9 mouse cellular contexts compared by ENCODE assay signal in genomic region chr2:27983884-27984283, GRCm38 (mm10).
DNase-seq lines count a peak whose midpoint lies in the region; ATAC-seq and TF ChIP-seq lines count a peak whose summit lies in the region.
"Had no signal": no experiment of that assay in that cellular context is flagged by ENCODE, and none has a peak within 500 bp of the region (broad histone marks: within the 10 kb centered on the region; RNA-seq: fewer than 3 reads in every experiment).

No protein-coding gene starts in this region.

- 65% methylated on average over 3 of the region's 3 CpGs for WGBS in lung, adult 2 months
- 56% methylated on average over 3 of the region's 3 CpGs for WGBS in limb, embryonic 10.5 days

- ATAC-seq in cerebellum, adult (ENCODE audit: insufficient number of reproducible peaks, low FRiP score, low TSS enrichment): peak; percentile 79; the same call in 1 of the 2 replicates
- ATAC-seq in activated CD4-positive, CD25-positive, alpha-beta regulatory T cell, adult 4 months: no peak

- no peak for TF ChIP-seq POLR2A in lung, adult 2 months (IDR thresholded peaks at IDR 0.05; ENCODE audit: borderline replicate concordance, extremely low read depth, low read depth, low read length)

- no peaks in the 10 kb centered on the region for H3K9me3 ChIP-seq in limb, embryonic 10.5 days (replicated peaks)

- no peak overlapping the region for H3K4me3 ChIP-seq in lung, adult 2 months (replicated peaks; ENCODE audit: extremely low read depth, low read depth, low read length)
- no peak overlapping the region for H3K4me3 ChIP-seq in limb, embryonic 10.5 days

- TF ChIP-seq CTCF in lung, adult 2 months (IDR thresholded peaks at IDR 0.05; ENCODE audit: insufficient read depth, low read length): peak; percentile 52

- peak; percentile 10 for DNase-seq in lung, adult 2 months
- DNase-seq in lung, adult 18-20 months: no peak
- peak; percentile 45 for DNase-seq in ZHBTc4 (ENCODE audit: low read depth, low spot score)
- DNase-seq in frontal cortex, postnatal 25 days (ENCODE audit: low spot score in 2 of 2): peak; percentile 22 to 26
- DNase-seq in limb, embryonic 10.5 days (ENCODE audit: low spot score): peak; percentile 41
- peak; percentile 33 for DNase-seq in retina, postnatal 7 days (ENCODE audit: low read depth, low spot score)

- H3K36me3 ChIP-seq in limb, embryonic 10.5 days: peaks cover 19% of the 10 kb centered on the region; the same call in 1 of the 2 replicates

- H3K27me3 ChIP-seq in limb, embryonic 10.5 days (ENCODE audit: low read depth, poor library complexity, severe bottlenecking): no peaks in the 10 kb centered on the region

- no peaks in the 10 kb centered on the region for H3K4me1 ChIP-seq in lung, adult 2 months (ENCODE audit: control insufficient read depth, insufficient read depth, low read length)
- H3K4me1 ChIP-seq in limb, embryonic 10.5 days: no peaks in the 10 kb centered on the region

- 0 out of 2 replicates have a peak overlapping the region, but pooled peaks have one; percentile 17 for H3K27ac ChIP-seq in limb, embryonic 10.5 days
- H3K27ac ChIP-seq: macrophage had no signal

Comparison
In these comparisons a context has a peak if more than half of its experiments do, and no peak if none do; other contexts are left out.
1. DNase-seq: peak in lung, adult 2 months (single experiment), ZHBTc4 (single experiment), frontal cortex, postnatal 25 days (2 of 2), limb, embryonic 10.5 days (single experiment) and retina, postnatal 7 days (single experiment); none in lung, adult 18-20 months (0 of 2).